Mouse (Mus musculus) hindbrain, embryonic 12.5 days (tissue): Measurements from ENCODE around the gene Kctd14. TPM values are rescaled to one million over a fixed set of nuclear protein-coding genes. Genes with fewer than 3 reads are reported as not detected.

Experiments
- ATAC-seq: fragments of 200-750 bp; cut with Nextera tagmentation; 2 replicates; pipeline ENCODE4 v1.8.0; 2017; ENCODE audit warnings: moderate TSS enrichment; ENCODE audit not compliant: low FRiP score
- H3K27ac ChIP-seq: fragments of 300-500 bp; sonication (generic); 2 replicates; pipeline ENCODE4 v1.5.1; 2016; ENCODE audit warnings: mild to moderate bottlenecking
- H3K27me3 ChIP-seq: fragments of 300-500 bp; sonication (generic); 2 replicates; pipeline ENCODE4 v1.6.1; 2016; ENCODE audit warnings: mild to moderate bottlenecking
- H3K36me3 ChIP-seq: fragments of 300-500 bp; sonication (generic); 2 replicates; pipeline ENCODE4 v1.6.1; 2016; ENCODE audit warnings: mild to moderate bottlenecking
- H3K4me1 ChIP-seq: fragments of 300-500 bp; sonication (generic); 2 replicates; pipeline ENCODE4 v1.6.1; 2016
- H3K4me2 ChIP-seq: fragments of 300-500 bp; sonication (generic); replicated peaks from 2 replicates; pipeline ENCODE4 v1.6.1; 2016; ENCODE audit warnings: mild to moderate bottlenecking
- H3K4me3 ChIP-seq: fragments of 300-500 bp; sonication (generic); 2 replicates; pipeline ENCODE4 v1.5.1; 2016; ENCODE audit warnings: mild to moderate bottlenecking
- H3K9ac ChIP-seq: fragments of 300-500 bp; sonication (generic); 2 replicates; pipeline ENCODE4 v1.6.1; 2016; ENCODE audit warnings: mild to moderate bottlenecking, moderate library complexity
- H3K9me3 ChIP-seq: fragments of 300-500 bp; sonication (generic); replicated peaks from 2 replicates; pipeline ENCODE4 v1.6.1; 2016; ENCODE audit warnings: mild to moderate bottlenecking
- WGBS: fragments of 180-500 bp; shearing (Covaris S2); methylation state at CpG from one replicate; pipeline ENCODE4 v1.1.7; 2016; 5-methylcytosine and 5-hydroxymethylcytosine counted together
- polyA plus RNA-seq: library from polyadenylated mRNA; unstranded; fragments of >200 nt; fragmentation: Nextera tagmentation; extraction: Ambion mirVana; gene quantifications from 2 replicates; pipeline ENCODE4 v1.2.1, GENCODE M21; 2016

Kctd14 gene
- polyA plus RNA-seq, 1 experiment from 2014 or later, result 1.8 TPM

DNA sequence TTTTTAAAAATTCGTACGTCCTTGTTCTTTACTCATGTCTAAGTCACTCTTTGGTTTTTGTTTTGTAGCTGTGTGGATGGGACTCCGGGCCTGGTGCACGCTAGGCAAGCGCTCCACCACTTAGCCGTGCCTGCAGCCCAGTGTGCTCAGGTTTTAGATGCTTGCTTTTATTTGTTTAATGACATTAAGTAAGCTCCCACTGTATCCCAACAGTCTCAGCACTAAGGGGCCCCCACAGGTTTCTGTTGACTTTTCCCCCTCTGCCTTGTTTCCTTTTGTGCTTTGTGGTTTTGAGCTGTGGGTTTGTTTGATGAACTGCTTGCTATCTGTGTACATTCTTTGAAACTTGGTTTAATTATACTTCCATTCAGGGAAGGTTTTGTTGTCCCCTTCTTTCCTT is 1.1 kb downstream of the Kctd14 start:
- H3K9ac ChIP-seq, result no peak overlapping the region
- no peak overlapping the region for H3K4me2 ChIP-seq
- H3K4me3 ChIP-seq, result no peak overlapping the region
- 0 out of 2 replicates have a peak, but pooled peaks cover 7% of the 10 kb centered on the region for H3K9me3 ChIP-seq
- H3K27me3 ChIP-seq, result peaks cover 5% of the 10 kb centered on the region
- no peaks in the 10 kb centered on the region for H3K36me3 ChIP-seq
- H3K27ac ChIP-seq, result no peak overlapping the region
- no peak for ATAC-seq
- peaks cover 16% of the 10 kb centered on the region for H3K4me1 ChIP-seq
- WGBS, result 75% methylated on average over 6 of the region's 6 CpGs

DNA sequence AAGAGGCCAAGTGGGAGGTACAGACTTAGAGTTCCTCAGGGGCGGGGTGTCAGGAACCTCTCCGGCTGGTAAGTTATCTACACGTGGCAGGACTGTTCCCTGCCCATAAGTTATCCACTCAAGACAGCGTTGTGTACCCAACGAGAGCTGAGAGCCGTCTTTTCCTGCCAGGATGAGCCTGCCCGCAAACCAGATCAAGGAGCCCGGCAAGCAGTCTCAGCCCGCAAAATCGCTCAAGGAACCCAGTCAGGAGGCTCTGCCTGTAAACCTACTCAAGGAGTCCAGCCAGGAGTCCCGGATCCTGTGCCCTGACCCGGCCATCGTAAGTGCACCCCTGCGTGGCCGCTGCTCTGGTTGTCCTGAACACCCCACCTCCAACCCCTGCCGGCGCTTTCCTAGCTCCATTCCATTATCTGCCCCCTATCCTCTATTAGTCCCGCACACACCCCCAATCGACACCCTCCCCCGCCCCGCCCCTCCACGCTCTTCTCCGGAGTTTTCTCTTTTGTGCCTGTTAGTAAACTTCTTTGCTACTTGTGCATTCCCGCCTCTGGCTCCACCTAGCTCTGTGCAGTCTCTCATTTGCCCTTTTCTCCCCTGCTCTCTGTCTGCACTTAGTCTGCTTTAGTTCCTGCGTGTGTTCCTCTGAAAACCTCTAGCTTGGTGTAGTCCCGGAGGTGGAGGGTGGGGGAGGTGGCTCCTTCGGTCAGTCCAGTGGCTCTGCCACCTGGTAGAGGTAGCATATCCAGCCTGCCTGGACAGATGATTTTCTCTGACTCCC is 2.2 kb downstream of the Kctd14 start:
- peak overlapping the region; percentile 23 for H3K4me3 ChIP-seq
- H3K27me3 ChIP-seq, result peaks cover 5% of the 10 kb centered on the region
- ATAC-seq, result no peak
- H3K9ac ChIP-seq, result peak overlapping the region; percentile 44; the same call in 1 of the 2 replicates
- 0 out of 2 replicates have a peak, but pooled peaks cover 7% of the 10 kb centered on the region for H3K9me3 ChIP-seq
- H3K4me1 ChIP-seq, result peaks cover 10% of the 10 kb centered on the region; the same call in 1 of the 2 replicates
- WGBS, result 10% methylated on average over 27 of the region's 27 CpGs
- H3K4me2 ChIP-seq, result peak overlapping the region; percentile 58
- no peak overlapping the region for H3K27ac ChIP-seq
- H3K36me3 ChIP-seq, result no peaks in the 10 kb centered on the region

DNA sequence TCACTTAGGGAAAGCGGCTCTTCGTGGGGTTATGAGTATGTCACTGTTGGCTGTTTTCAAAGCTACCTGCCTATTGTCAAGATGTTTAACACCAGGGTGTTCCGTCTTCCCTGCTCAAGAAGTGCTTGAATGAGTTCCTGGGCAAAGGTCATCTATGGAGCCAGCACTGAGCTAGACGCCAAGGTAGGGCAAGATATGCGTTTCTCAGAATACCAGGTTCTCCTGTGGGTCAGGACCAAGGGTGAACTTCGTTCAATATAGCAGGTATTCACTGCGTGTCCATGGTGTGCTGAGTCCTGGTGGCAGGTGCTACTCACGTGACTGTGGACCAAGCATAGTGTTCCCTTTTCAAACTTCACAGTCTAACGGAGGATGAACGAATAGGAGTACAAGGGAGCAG is 3.7 kb downstream of the Kctd14 start:
- Histone ChIP-seq H3K9ac (no peak overlapping the region), H3K4me1 (peaks cover 10% of the 10 kb centered on the region; the same call in 1 of the 2 replicates), H3K27ac (no peak overlapping the region), H3K36me3 (no peaks in the 10 kb centered on the region), H3K9me3 (0 out of 2 replicates have a peak, but pooled peaks cover under 1% of the 10 kb centered on the region), H3K4me3 (no peak overlapping the region), H3K27me3 (peaks cover 5% of the 10 kb centered on the region), H3K4me2 (no peak overlapping the region)
- ATAC-seq, result no peak
- WGBS, result 94% methylated on average over 10 of the region's 10 CpGs

DNA sequence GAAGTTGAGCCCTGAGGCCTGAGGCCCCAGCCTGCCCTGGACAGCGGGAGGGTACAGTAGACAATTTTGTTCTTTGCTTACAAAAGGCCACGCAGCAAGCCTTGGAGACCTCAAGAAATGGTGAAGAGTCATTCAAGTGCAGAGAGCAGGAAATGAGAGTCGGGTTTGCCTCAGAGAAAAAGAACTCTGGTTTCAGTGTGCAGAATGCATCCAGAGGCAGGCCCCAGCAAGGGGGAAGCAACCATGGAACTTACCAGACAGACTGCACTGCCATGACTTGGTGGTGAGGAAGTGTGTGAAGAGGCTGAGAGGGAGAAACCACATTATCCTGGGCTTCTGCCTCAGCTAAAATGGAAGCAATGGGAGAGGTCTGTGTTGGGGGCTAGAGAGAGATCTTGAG is 4.5 kb downstream of the Kctd14 start:
- H3K4me3 ChIP-seq, result no peak overlapping the region
- peaks cover 5% of the 10 kb centered on the region for H3K27me3 ChIP-seq
- WGBS, result 80% methylated on average over 3 of the region's 3 CpGs

DNA sequence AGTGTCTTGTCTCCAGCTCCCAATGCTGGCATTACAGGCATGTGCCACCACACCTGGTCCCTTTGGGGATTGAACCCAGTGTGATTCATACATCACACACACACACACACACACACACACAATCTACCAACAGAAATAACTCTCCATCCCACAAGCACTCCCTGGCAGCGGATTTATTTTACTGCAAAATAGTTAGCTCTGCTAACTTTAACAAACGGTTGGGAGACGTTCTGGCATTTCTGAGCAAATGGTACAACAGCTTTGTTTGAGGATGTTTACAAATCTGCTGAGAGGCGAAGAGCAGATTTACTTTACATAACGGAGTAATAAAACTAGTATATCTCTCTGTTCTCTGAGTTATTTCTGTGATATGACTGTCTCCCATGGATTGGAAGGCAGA is 21.9 kb downstream of the Kctd14 start:
- no peaks in the 10 kb centered on the region for H3K36me3 ChIP-seq
- no peak overlapping the region for H3K4me2 ChIP-seq
- WGBS, result 83% methylated on average over 5 of the region's 5 CpGs
- ATAC-seq, result no peak
- H3K27me3 ChIP-seq, result no peaks in the 10 kb centered on the region
- H3K9me3 ChIP-seq, result no peaks in the 10 kb centered on the region
- H3K9ac ChIP-seq, result no peak overlapping the region
- H3K4me3 ChIP-seq, result no peak overlapping the region
- H3K27ac ChIP-seq, result no peak overlapping the region
- no peaks in the 10 kb centered on the region for H3K4me1 ChIP-seq

More for the DNA sequence above, 4.5 kb downstream of the Kctd14 start:
- Histone ChIP-seq H3K27ac (no peak overlapping the region), H3K9me3 (no peaks in the 10 kb centered on the region), H3K9ac (no peak overlapping the region), H3K36me3 (no peaks in the 10 kb centered on the region), H3K4me2 (no peak overlapping the region), H3K4me1 (peaks cover 10% of the 10 kb centered on the region; the same call in 1 of the 2 replicates)
- ATAC-seq, result no peak

DNA sequence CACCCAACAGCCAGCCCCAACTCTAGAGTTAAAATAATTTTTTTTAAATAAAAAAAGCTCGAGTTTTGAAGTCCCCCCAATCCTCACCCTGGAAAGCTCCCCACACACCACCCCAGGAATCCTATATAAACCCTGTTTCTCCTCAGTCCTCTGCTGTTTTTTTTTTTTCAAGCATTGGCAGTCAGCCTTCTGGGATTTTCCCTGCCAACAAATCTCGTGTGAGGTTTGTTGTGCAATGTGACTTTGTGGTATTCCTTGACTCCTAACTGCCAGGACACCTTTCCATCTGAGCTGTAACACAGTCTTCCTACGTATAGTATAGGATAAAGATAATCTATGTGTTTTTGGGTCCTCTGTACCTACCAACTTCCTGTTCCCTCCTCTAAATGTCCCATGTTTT is 28.2 kb downstream of the Kctd14 start:
- Histone ChIP-seq H3K27ac (no peak overlapping the region), H3K27me3 (no peaks in the 10 kb centered on the region), H3K9me3 (no peaks in the 10 kb centered on the region), H3K36me3 (no peaks in the 10 kb centered on the region), H3K4me1 (peaks cover 24% of the 10 kb centered on the region), H3K4me2 (no peak overlapping the region), H3K4me3 (no peak overlapping the region), H3K9ac (no peak overlapping the region)
- 71% methylated on average over 3 of the region's 3 CpGs for WGBS
- ATAC-seq, result no peak

DNA sequence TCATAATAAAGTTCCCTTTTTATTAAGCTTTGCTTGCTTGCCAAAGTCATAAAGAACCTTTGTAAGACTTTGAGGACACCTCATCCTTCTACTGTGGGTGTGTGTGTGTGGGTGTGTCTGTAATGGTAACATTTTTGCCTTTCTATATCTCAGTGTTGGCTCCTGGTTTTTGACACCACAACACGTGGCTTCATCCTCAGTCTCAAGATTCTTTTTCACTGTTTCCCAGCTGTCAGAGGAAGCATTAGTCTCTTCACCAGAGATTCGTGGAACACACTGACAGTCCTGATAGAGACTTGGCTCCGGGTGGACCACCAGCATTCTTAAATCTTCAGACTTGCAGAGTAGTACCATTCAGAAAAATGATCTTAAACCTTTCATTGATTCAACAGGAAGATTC is 29.2 kb downstream of the Kctd14 start:
- peaks cover 24% of the 10 kb centered on the region for H3K4me1 ChIP-seq
- no peak overlapping the region for H3K27ac ChIP-seq
- H3K27me3 ChIP-seq, result no peaks in the 10 kb centered on the region
- peak overlapping the region; percentile 64 for H3K4me3 ChIP-seq
- peak overlapping the region; percentile 88 for H3K4me2 ChIP-seq
- H3K36me3 ChIP-seq, result peaks cover 6% of the 10 kb centered on the region
- H3K9ac ChIP-seq, result no peak overlapping the region
- no peaks in the 10 kb centered on the region for H3K9me3 ChIP-seq
- WGBS, result 30% methylated on average over 3 of the region's 3 CpGs
- ATAC-seq, result peak; percentile 14; the same call in 1 of the 2 replicates

DNA sequence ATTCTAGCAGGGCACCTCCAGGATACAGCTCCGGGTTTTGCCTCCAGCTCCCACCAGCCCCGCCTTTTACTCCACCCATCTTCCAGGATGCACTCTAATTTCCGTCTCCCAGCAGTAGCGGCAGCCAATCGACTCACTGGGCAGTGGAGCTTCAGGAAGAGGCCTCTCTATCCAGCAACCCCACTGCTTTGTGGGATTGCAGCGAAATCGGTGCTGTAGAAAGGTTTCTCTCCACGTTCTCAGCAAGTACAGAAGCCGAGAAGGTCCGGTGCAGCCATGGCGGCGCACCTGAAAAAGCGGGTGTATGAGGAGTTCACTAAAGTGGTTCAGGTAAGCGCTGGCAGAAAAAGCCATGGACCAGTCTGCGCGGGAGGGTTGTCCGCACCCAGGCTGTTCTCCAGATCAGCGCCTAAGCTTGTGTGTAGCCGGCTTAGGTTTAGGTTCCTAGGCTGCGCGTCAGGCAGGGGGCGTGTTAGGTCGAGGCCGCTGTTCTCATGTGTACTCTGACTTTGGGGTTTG is 29.8 kb downstream of the Kctd14 start, which contains the start of gene Ints4:
Ints4 (plus strand) TSS at position 136 of the 519 bp plus-strand sequence.
- peaks cover 24% of the 10 kb centered on the region for H3K4me1 ChIP-seq
- peak; percentile 99 for ATAC-seq
- H3K9me3 ChIP-seq, result no peaks in the 10 kb centered on the region
- no peaks in the 10 kb centered on the region for H3K27me3 ChIP-seq
- peaks cover 12% of the 10 kb centered on the region for H3K36me3 ChIP-seq
- H3K9ac ChIP-seq, result peak within 1 kb of the TSS; percentile 68
- peak within 1 kb of the TSS; percentile 64 for H3K4me3 ChIP-seq
- peak within 1 kb of the TSS; percentile 73 for H3K27ac ChIP-seq
- WGBS, result under 1% methylated on average over 24 of the region's 24 CpGs
- peak within 1 kb of the TSS; percentile 88 for H3K4me2 ChIP-seq

DNA sequence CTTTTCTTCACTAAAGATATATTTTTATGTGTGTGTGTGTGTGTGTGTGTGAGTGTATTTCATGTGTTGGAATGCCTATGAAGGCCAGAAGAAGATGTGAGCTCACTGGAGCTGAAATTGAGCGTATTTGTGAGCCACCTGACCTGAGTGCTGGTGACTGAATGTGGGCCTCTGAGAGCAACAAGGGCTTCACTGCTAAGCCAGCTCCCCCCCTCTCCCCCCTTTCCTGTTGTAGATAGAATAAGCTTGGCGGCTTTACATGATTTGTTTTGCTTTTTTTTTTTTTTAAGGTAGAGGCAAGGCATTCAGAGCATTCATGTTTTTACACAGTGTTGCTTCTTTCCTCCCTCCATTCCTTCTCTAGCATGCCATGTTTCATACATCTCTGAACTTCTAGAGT is 32.3 kb downstream of the Kctd14 start:
- H3K9me3 ChIP-seq, result no peaks in the 10 kb centered on the region
- peaks cover 33% of the 10 kb centered on the region for H3K36me3 ChIP-seq
- no peaks in the 10 kb centered on the region for H3K27me3 ChIP-seq
- no peak overlapping the region for H3K4me3 ChIP-seq
- no peak for ATAC-seq
- peaks cover 24% of the 10 kb centered on the region for H3K4me1 ChIP-seq
- no peak overlapping the region for H3K4me2 ChIP-seq
- WGBS, result 91% methylated on average over 2 of the region's 2 CpGs
- no peak overlapping the region for H3K9ac ChIP-seq
- H3K27ac ChIP-seq, result no peak overlapping the region

DNA sequence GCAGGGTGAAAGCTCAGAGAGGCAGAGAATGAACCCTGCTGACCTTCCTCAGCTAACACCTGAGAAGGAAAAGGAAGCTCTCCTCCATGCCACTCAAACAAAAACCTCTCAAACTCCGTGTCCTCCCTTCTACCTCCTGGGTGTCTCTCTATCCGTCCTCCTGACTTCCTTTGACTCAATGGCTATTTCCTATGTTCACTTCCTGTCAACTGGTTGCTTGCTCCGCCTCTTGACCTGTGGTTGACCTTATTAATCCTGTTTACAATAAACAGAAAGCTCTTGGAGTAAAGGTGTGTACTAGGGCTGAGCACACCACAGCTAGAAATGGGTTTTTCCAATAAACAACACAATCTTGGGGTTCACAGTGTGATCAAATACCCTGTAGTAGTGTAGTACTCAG is 40.0 kb downstream of the Kctd14 start:
- H3K36me3 ChIP-seq, result peaks cover 51% of the 10 kb centered on the region

DNA sequence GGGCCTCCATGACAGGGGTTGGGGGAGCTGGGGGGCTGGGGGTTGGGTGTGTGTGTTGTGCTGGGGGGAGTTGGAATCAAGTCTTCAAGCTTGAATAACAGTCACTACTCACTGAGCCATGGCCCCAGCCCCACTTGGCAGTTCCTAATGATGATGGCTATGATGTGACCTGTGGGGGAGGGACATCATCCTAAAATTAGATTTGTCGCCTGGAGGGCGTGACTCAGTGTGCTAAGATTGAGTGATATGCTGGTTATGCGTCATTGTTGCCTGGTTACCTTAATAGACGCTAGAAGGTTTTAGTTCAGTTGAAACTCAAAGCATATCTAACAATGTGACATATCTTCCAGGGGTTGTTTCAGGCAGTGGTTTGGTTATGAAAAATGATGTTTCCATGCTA is 41.3 kb downstream of the Kctd14 start:
- Histone ChIP-seq H3K9ac (no peak overlapping the region), H3K4me1 (no peaks in the 10 kb centered on the region), H3K4me2 (no peak overlapping the region), H3K9me3 (no peaks in the 10 kb centered on the region), H3K4me3 (no peak overlapping the region), H3K27ac (no peak overlapping the region), H3K36me3 (peaks cover 40% of the 10 kb centered on the region), H3K27me3 (no peaks in the 10 kb centered on the region)
- no peak for ATAC-seq
- 87% methylated on average over 4 of the region's 4 CpGs for WGBS

More for the DNA sequence above, 40.0 kb downstream of the Kctd14 start:
- Histone ChIP-seq H3K4me1 (no peaks in the 10 kb centered on the region), H3K9me3 (no peaks in the 10 kb centered on the region), H3K4me2 (no peak overlapping the region), H3K27me3 (no peaks in the 10 kb centered on the region), H3K4me3 (no peak overlapping the region), H3K9ac (no peak overlapping the region), H3K27ac (no peak overlapping the region)
- WGBS, result 71% methylated on average over 3 of the region's 3 CpGs
- no peak for ATAC-seq

DNA sequence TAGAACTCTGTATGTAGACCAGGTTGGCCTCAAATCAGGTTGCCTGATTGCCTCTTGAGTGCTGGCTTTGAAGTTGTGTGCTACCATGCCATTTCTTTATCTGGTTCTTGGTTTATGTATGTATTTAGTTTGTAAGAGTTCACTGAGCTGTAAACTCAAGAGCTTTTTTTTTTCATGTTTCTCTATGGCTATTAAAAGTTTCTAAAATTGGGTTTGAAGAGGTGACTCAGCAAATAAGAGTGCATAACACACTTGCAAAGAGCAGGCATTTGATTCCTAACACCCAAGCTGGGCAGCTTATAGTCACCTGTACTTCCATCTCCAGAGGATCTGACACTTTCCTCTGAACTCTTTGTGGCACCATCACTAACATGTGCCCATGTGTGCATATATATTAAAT is 43.9 kb downstream of the Kctd14 start:
- Histone ChIP-seq H3K36me3 (peaks cover 45% of the 10 kb centered on the region), H3K27ac (no peak overlapping the region), H3K4me3 (no peak overlapping the region), H3K27me3 (no peaks in the 10 kb centered on the region), H3K9me3 (no peaks in the 10 kb centered on the region), H3K4me2 (no peak overlapping the region), H3K9ac (no peak overlapping the region), H3K4me1 (no peaks in the 10 kb centered on the region)
- no peak for ATAC-seq
